8 mouse cellular contexts compared by ENCODE assay signal in genomic region chr11:67586231-67586994, GRCm38 (mm10).
DNase-seq lines count a peak whose midpoint lies in the region; ATAC-seq lines count a peak whose summit lies in the region.

No protein-coding gene starts in this region.

- H3K9me3 ChIP-seq in kidney, embryonic 15.5 days (replicated peaks), result no peaks in the 10 kb centered on the region
- H3K9me3 ChIP-seq in heart, embryonic 12.5 days (replicated peaks), result no peaks in the 10 kb centered on the region

- no peaks in the 10 kb centered on the region for H3K36me3 ChIP-seq in kidney, embryonic 15.5 days
- no peaks in the 10 kb centered on the region for H3K36me3 ChIP-seq in heart, embryonic 12.5 days

- H3K27me3 ChIP-seq in kidney, embryonic 15.5 days, result no peaks in the 10 kb centered on the region
- H3K27me3 ChIP-seq in heart, embryonic 12.5 days (replicated peaks), result no peaks in the 10 kb centered on the region

- ATAC-seq in kidney, embryonic 15.5 days (replicated peaks; ENCODE audit: low FRiP score), result no peak
- 0 out of 2 replicates have a peak, but pooled peaks have one; percentile 36 for ATAC-seq in heart, embryonic 12.5 days (ENCODE audit: insufficient number of reproducible peaks, low FRiP score)

- H3K9ac ChIP-seq in kidney, embryonic 15.5 days, result no peak overlapping the region
- no peak overlapping the region for H3K9ac ChIP-seq in heart, embryonic 12.5 days

- 0 out of 2 replicates have a peak overlapping the region, but pooled peaks have one; percentile 42 for H3K27ac ChIP-seq in kidney, embryonic 15.5 days
- peak overlapping the region; percentile 84 for H3K27ac ChIP-seq in heart, embryonic 12.5 days (ENCODE audit: poor library complexity, severe bottlenecking)

- peaks cover 6% of the 10 kb centered on the region for H3K4me1 ChIP-seq in kidney, embryonic 15.5 days
- H3K4me1 ChIP-seq in heart, embryonic 12.5 days (replicated peaks), result peaks cover 18% of the 10 kb centered on the region; the same call in 1 of the 2 replicates

- no peak overlapping the region for H3K4me3 ChIP-seq in kidney, embryonic 15.5 days (replicated peaks)
- no peak overlapping the region for H3K4me3 ChIP-seq in heart, embryonic 12.5 days

- 62% methylated on average over 3 of the region's 3 CpGs for WGBS in kidney, embryonic 15.5 days
- 79% methylated on average over 3 of the region's 3 CpGs for WGBS in heart, embryonic 12.5 days

- no peak overlapping the region for H3K4me2 ChIP-seq in kidney, embryonic 15.5 days
- peak overlapping the region; percentile 8; the same call in 1 of the 2 replicates for H3K4me2 ChIP-seq in heart, embryonic 12.5 days

- DNase-seq in kidney, adult 9 months, result no peak
- DNase-seq in adrenal gland, postnatal 36 days, result peak; percentile 69 to 78
- peak; percentile 72 for DNase-seq in lung, postnatal 36 days
- no peak for DNase-seq in kidney, postnatal 36 days
- no peak for DNase-seq in frontal cortex, postnatal 10 days (ENCODE audit: low spot score in 2 of 2)
- DNase-seq in thymus, adult 18-20 months, result no peak

Comparison
In these comparisons a context has a peak if more than half of its experiments do, and no peak if none do; other contexts are left out.
1. DNase-seq: peak in adrenal gland, postnatal 36 days (2 of 2) and lung, postnatal 36 days (single experiment); none in kidney, adult 9 months (single experiment), kidney, postnatal 36 days (0 of 2), frontal cortex, postnatal 10 days (0 of 2) and thymus, adult 18-20 months (0 of 2).